Mouse (Mus musculus) myocyte (in vitro differentiated cells): Measurements from ENCODE around the gene Slfnl1. TPM values are rescaled to one million over a fixed set of nuclear protein-coding genes. Genes with fewer than 3 reads are reported as not detected.

ENCODE experiments used
- H3K27me3 ChIP-seq: one replicate; pipeline ENCODE4 v1.6.1; 2011; ENCODE audit not compliant: control insufficient read depth, insufficient read depth, insufficient read length
- H3K36me3 ChIP-seq: one replicate; pipeline ENCODE4 v1.6.1; 2011; ENCODE audit not compliant: control insufficient read depth, insufficient read depth
- H3K4me2 ChIP-seq: one replicate; pipeline ENCODE4 v1.6.1; 2011; ENCODE audit warnings: low read depth, control low read depth
- H3K4me3 ChIP-seq: one replicate; pipeline ENCODE4 v1.5.1; 2011; ENCODE audit warnings: mild to moderate bottlenecking, control low read depth, moderate library complexity
- H3K79me2 ChIP-seq: one replicate; pipeline ENCODE4 v1.6.1; 2011; ENCODE audit not compliant: control insufficient read depth, insufficient read depth
- H3ac ChIP-seq: one replicate; pipeline ENCODE4 v1.6.1; 2011; ENCODE audit not compliant: control insufficient read depth, insufficient read length
- CEBPB ChIP-seq: IDR thresholded peaks from 2 replicates; pipeline ENCODE4 v1.6.1; 2011; ENCODE audit warnings: mild to moderate bottlenecking, moderate library complexity; ENCODE audit not compliant: poor library complexity, insufficient read depth, severe bottlenecking
- E2F4 ChIP-seq: IDR thresholded peaks from one replicate; pipeline ENCODE4 v1.6.1; 2011; ENCODE audit warnings: mild to moderate bottlenecking, control low read depth, moderate library complexity; ENCODE audit not compliant: insufficient read depth
- MAX ChIP-seq: IDR thresholded peaks from one replicate; pipeline ENCODE4 v1.6.1; 2011; ENCODE audit warnings: low read depth, mild to moderate bottlenecking, control low read depth
- MYOD1 ChIP-seq, 3 experiments: IDR thresholded peaks; one replicate each; pipeline ENCODE4 v1.6.1; 2011; ENCODE audit warnings: control low read depth in 2 of 3, low read depth in 2 of 3, mild to moderate bottlenecking in 2 of 3, moderate library complexity in 1 of 3; ENCODE audit not compliant: insufficient read length in 2 of 3, control insufficient read depth in 1 of 3
- MYOG ChIP-seq, 3 experiments: IDR thresholded peaks; one replicate each; pipeline ENCODE4 v1.6.1; 2011; ENCODE audit warnings: control low read depth in 2 of 3, low read depth in 2 of 3, mild to moderate bottlenecking in 2 of 3; ENCODE audit not compliant: insufficient read length in 2 of 3, control insufficient read depth in 1 of 3, insufficient read depth in 1 of 3
- POLR2A ChIP-seq: IDR thresholded peaks from one replicate; pipeline ENCODE4 v1.6.1; 2011; ENCODE audit warnings: low read depth, mild to moderate bottlenecking, control low read depth, moderate library complexity; ENCODE audit not compliant: insufficient read length
- POLR2AphosphoS2 ChIP-seq: IDR thresholded peaks from one replicate; pipeline ENCODE4 v1.6.1; 2011; ENCODE audit warnings: low read depth, control low read depth; ENCODE audit not compliant: insufficient read length
- REST ChIP-seq: IDR thresholded peaks from one replicate; pipeline ENCODE4 v1.6.1; 2011; ENCODE audit warnings: mild to moderate bottlenecking, control low read depth, moderate library complexity; ENCODE audit not compliant: insufficient read depth, insufficient read length
- SRF ChIP-seq: IDR thresholded peaks from one replicate; pipeline ENCODE4 v1.6.1; 2011; ENCODE audit warnings: low read depth; ENCODE audit not compliant: control insufficient read depth, insufficient read length
- TCF12 ChIP-seq: IDR thresholded peaks from one replicate; pipeline ENCODE4 v1.6.1; 2011; ENCODE audit warnings: mild to moderate bottlenecking, control low read depth; ENCODE audit not compliant: poor library complexity, insufficient read depth, severe bottlenecking
- TCF3 ChIP-seq: IDR thresholded peaks from one replicate; pipeline ENCODE4 v1.6.1; 2011; ENCODE audit warnings: low read depth, control low read depth; ENCODE audit not compliant: insufficient read length
- USF1 ChIP-seq: IDR thresholded peaks from one replicate; pipeline ENCODE4 v1.6.1; 2011; ENCODE audit warnings: low read depth, mild to moderate bottlenecking, control low read depth, moderate library complexity
- polyA plus RNA-seq: library from polyadenylated mRNA; unstranded; fragments of >200 nt; fragmentation: generic; extraction: Trizol; gene quantifications from one replicate; pipeline ENCODE4 v1.2.1, GENCODE M21; 2012; ENCODE audit warnings: missing spikeins

Gene Slfnl1
- polyA plus RNA-seq, 1 experiment = not detected

DNA sequence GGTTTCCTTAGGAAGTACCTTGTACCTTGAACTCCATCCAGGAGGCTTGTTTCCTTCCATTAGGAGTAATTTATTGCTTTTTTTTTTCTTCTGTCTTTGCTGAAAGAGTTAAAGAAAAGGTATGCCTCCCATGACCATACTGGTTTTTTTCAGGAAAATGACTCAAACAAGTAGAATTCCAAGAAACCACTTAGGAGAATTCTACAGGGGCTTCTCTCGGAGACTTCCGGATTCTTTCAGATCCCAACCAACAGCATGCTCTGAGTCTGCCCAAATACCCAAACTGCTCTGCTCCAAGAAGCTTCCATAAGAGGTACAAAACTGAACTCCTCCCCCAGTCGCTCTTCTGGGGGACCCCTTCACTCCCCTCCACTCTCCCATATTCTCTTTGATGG, 39.0 kb downstream of the Slfnl1 start:
- Histone ChIP-seq H3K36me3 (no peaks in the 10 kb centered on the region), H3K27me3 (no peaks in the 10 kb centered on the region), H3K4me3 (peak overlapping the region; percentile 53), H3ac (peak overlapping the region; percentile 84), H3K4me2 (peak overlapping the region; percentile 98), H3K79me2 (peaks cover 35% of the 10 kb centered on the region)
- TF ChIP-seq POLR2A (no peak), USF1 (no peak), MAX (no peak), E2F4 (no peak), TCF3 (no peak), MYOG (IDR thresholded peaks at IDR 0.05; ENCODE audit: control insufficient read depth in 1 of 3, insufficient read depth in 1 of 3, insufficient read length in 2 of 3, low read depth in 2 of 3) (no peak), CEBPB (no peak)

DNA sequence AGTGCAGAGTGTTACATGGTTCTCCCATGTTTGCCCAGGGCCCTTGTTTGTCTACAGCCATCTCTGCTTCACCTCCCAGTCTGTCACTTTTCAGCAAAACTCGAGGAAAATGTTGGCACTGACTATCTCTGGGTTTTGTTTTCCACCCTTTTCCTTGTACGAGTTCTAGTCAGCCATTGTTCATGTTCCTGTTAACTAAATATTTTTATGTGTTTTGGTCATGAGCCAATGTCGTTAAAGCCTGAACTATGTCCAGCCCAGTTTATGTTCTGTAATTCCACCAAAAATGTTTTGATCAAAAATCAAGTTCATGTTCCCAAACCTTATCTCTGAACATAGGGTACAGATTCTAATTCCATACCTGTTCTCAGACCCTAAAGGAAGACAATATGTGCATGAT, 39.7 kb downstream of the Slfnl1 start:
- H3K4me2 ChIP-seq = peak overlapping the region; percentile 98
- no peaks in the 10 kb centered on the region for H3K36me3 ChIP-seq
- TF ChIP-seq MYOG (IDR thresholded peaks at IDR 0.05; ENCODE audit: control insufficient read depth in 1 of 3, insufficient read depth in 1 of 3, insufficient read length in 2 of 3, low read depth in 2 of 3) (no peak), TCF12 (no peak), POLR2A (no peak), USF1 (no peak), MYOD1 (IDR thresholded peaks at IDR 0.05; ENCODE audit: control insufficient read depth in 1 of 3, insufficient read length in 2 of 3, low read depth in 2 of 3) (no peak), POLR2AphosphoS2 (no peak), E2F4 (no peak), MAX (no peak), TCF3 (no peak)

DNA sequence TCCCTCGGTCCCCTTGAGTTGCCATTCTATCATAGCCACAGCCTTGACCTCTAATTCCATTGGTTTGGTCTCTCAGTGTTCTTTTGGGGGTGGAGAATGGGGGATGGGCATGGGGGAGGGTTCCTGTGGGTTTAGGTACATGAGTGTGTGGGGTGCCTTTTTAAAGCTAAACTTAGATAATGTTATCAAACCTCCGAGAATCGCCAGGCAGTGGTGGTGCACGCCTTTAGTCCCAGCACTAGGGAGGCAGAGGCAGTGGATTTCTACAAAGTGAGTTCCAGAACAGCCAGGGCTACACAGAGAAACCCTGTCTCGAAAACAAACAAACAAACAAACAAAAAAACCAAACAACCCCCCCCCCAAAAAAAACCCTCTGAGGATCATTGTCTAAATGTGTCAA, 48.9 kb downstream of the Slfnl1 start:
- no peaks in the 10 kb centered on the region for H3K79me2 ChIP-seq
- no peak overlapping the region for H3K4me2 ChIP-seq
- no peaks in the 10 kb centered on the region for H3K36me3 ChIP-seq
- H3K27me3 ChIP-seq = peaks cover 24% of the 10 kb centered on the region
- no peak overlapping the region for H3K4me3 ChIP-seq
- no peak overlapping the region for H3ac ChIP-seq
- TF ChIP-seq MAX (no peak), MYOG (IDR thresholded peaks at IDR 0.05; ENCODE audit: control insufficient read depth in 1 of 3, insufficient read depth in 1 of 3, insufficient read length in 2 of 3, low read depth in 2 of 3) (no peak), REST (no peak), TCF12 (no peak), POLR2AphosphoS2 (no peak), TCF3 (no peak), E2F4 (no peak), SRF (no peak)

More for the DNA sequence above, 39.7 kb downstream of the Slfnl1 start:
- peaks cover 29% of the 10 kb centered on the region for H3K79me2 ChIP-seq
- no peaks in the 10 kb centered on the region for H3K27me3 ChIP-seq
- H3K4me3 ChIP-seq = no peak overlapping the region
- H3ac ChIP-seq = no peak overlapping the region

GRCm38 (mm10) chr4:120581711-120582110, 49.7 kb downstream of the Slfnl1 start:
- Histone ChIP-seq H3K4me3 (no peak overlapping the region), H3K79me2 (no peaks in the 10 kb centered on the region), H3K27me3 (peaks cover 24% of the 10 kb centered on the region), H3K4me2 (no peak overlapping the region), H3ac (no peak overlapping the region), H3K36me3 (no peaks in the 10 kb centered on the region)
- no peak for TF ChIP-seq USF1
- TF ChIP-seq MYOD1 (IDR thresholded peaks at IDR 0.05; ENCODE audit: control insufficient read depth in 1 of 3, insufficient read length in 2 of 3, low read depth in 2 of 3) = no peak
- TF ChIP-seq CEBPB = no peak
- TF ChIP-seq REST = no peak
- no peak for TF ChIP-seq E2F4
- no peak for TF ChIP-seq TCF3
- no peak for TF ChIP-seq MYOG (IDR thresholded peaks at IDR 0.05; ENCODE audit: control insufficient read depth in 1 of 3, insufficient read depth in 1 of 3, insufficient read length in 2 of 3, low read depth in 2 of 3)
- TF ChIP-seq TCF12 = no peak
- TF ChIP-seq POLR2A = no peak
- TF ChIP-seq MAX = no peak
- TF ChIP-seq POLR2AphosphoS2 = no peak

Other genes starting within 250 kb of the Slfnl1 start
- 24.9 TPM for gene Foxo6, start 244.9 kb upstream of the Slfnl1 start, polyA plus RNA-seq
- 27.4 TPM for gene Scmh1, start 127.0 kb upstream of the Slfnl1 start, polyA plus RNA-seq
- gene Ctps, start 38.0 kb downstream of the Slfnl1 start, polyA plus RNA-seq = 38.8 TPM
- not detected for gene Gm8439, start 56.5 kb downstream of the Slfnl1 start, polyA plus RNA-seq
- not detected for gene Cited4, start 134.3 kb downstream of the Slfnl1 start, polyA plus RNA-seq
- 23.1 TPM for gene Kcnq4, start 216.4 kb downstream of the Slfnl1 start, polyA plus RNA-seq